Mouse (Mus musculus) bone marrow macrophage, adult 2 months (primary cell): ENCODE measurements around the gene Mapkapk5.

Experiments used
- CTCF ChIP-seq: IDR thresholded peaks from 2 replicates; pipeline ENCODE4 v1.5.1; 2012; ENCODE audit warnings: low read depth, mild to moderate bottlenecking, low read length, moderate library complexity
- POLR2A ChIP-seq: IDR thresholded peaks from 2 replicates; pipeline ENCODE4 v1.6.1; 2012; ENCODE audit warnings: mild to moderate bottlenecking, low read depth, low read length, borderline replicate concordance

DNA sequence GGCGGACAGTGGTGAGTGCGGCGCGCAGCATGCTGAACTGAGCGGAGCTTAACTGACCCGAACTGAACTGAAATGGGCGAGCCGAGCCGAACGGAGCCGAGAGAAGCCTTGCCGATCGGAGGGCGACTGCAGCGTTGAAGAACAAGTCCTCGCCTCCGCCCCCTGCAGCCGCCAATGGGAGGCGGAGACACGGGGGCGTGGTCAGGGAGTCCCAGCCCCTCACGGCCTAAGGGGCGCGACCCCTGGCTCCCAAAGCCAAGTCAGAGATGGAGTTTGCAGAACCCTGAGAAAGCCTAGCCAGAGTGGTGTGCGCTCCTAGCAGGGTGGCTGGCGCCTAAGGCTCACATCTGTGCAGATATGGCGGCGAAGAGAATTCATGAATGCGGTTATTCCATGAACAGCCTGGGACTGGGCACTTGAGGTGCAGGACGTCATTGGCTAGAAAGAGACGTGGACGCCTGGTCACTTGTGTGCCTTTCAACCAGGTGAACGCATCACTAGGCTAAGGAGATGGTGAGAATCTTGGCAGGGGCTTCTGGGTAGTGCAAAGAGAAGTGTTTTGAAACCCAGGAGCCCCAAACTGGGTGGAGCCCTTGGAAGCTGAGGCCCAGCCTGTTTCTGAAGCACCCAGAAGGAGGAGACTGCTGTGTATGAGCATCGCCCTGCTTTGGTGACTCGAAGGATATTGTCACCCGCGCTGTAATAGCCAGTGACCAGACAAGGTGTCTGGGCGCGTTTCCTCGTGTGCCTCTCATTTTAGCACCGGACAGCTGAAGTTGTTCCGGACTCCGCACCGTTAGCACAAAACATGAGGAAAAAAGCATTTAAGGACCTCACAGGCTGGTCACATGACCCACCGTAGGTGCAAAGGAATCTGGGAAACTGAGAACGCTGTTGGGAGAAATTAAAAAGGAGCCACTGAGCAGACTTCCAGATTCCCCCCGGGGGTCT, 48.0 kb upstream of the Mapkapk5 start, which contains the start of gene Aldh2:
- no peak for TF ChIP-seq CTCF
- 0 out of 2 replicates have a peak, but pooled peaks have one; percentile 18 for TF ChIP-seq POLR2A
